Mouse (Mus musculus): ENCODE results near the gene E130114P18Rik.
A peak's percentile ranks its signal among the peaks of the same experiment; 100 is the strongest.

E130114P18Rik gene

DNA sequence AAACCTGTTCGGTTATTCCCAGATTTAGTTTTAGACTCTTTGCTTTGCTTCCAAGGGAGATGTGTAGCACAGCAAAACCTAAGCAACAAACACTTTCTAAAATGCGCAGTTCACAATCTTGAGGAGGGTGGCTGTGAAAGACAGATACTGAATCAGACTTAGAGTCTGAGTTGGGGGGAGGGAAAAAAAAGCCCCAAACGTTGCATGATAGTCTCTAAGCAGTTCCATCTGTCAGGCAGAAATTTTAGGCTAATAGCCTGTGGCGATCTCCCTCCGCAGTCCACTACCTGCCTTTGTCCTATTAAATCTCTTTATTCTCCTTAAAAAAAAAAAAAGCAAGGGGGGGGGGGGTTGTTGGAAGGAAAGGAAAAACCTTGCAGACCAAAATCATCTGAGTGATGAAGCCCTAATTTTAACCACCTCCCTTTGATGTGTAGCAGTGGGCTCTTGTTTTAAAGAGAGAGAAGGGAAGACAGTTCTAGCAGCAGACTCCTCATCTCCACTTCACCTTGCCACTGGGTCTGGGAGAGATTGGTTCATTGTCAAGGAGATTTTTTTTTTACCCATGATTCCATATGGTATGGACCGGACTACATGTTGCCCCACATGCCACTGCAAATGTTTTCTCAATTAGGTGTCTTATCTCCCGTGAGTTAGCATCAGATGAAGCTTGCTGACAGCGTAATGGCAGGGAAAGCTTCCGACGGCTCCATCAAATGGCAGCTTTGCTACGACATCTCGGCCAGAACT is 196.4 kb downstream of the E130114P18Rik start:
- no peak for DNase-seq (ENCODE audit: extremely low read depth, insufficient read length, low spot score)

DNA sequence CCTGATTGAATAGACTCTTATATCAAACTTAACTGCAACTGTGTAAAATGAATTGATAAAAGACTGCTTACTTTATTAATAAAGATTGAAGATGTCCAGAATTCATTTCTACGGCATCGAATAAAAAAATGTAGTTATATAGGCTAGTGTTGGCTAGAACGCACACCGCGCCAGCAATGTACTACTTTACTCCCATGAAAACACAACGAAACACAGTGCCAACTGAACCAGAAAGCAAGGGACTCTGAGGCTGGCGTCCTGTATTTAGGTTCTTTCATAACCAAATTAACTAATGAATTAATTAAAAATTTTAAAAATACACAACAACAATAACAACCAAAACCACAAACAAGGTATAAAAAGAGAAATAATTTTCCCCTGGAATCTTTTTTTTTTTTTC is 197.0 kb downstream of the E130114P18Rik start:
- no peak for DNase-seq (ENCODE audit: extremely low read depth, insufficient read length, low spot score)

DNA sequence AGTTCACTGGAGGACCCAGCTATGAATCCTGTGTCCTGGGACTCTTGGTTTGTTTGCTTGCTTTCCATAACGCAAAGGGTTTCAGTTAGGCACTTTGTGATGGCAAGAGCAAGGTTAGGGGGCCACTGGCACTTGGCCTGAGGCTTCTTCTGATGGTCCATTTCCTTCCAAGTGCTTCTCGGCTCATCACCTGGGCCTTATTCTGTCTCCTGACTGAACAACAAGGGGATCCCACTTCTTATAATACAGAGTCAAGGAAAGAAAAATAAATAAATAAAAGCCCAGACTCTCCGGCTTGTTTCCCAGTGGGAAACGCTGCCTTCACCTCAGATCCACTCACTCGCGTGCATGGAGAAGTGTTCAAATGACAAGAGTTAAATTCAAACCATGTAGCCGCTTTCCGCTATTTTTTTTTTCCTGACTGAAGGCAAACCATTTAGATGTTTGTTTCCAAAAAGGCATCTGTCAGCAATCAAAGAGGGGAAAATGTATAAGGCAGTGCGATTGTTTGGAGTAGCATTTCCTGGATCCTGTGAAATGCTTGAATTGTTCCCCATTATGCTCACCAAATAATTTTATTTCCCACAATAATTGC is 199.2 kb downstream of the E130114P18Rik start:
- no peak for DNase-seq (ENCODE audit: extremely low read depth, insufficient read length, low spot score)

DNA sequence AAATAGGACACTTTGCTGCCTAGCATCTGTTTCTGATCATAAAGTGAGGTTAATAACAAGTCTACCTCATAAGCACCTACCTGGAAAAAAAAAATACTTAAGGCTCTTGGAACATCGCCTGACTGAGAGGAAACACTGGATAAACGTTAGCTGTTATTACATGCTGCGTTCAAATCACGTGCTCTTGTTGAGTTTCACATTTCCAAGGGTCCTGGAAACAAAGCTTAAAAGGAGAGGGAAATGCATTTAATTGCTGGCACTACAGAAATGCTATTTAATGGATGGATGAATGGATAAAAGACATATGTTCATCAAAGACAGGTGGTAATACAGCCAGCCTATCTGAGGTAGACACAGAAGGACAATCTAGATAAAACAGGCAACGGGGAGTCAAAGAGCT is 200.4 kb downstream of the E130114P18Rik start:
- DNase-seq (ENCODE audit: extremely low read depth, insufficient read length, low spot score): no peak

DNA sequence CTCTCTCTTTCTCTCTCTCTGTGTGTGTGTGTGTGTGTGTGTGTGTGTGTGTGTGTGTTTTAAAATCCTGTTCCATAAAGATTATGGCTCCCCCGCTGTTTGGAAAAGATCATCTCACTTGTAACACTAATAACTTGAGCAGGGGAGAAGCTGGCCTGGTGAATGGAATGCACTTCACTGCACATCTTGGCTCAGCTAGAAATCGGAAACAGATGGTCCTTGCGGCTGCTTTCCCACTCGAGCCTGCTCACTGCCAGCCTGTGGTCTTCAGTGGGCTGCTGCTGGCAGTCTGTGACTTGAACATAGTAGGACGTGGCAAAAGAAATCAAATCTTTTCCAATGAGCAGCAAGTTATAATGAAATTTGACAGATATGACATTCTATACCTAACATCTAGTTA is 202.4 kb downstream of the E130114P18Rik start:
- DNase-seq (ENCODE audit: extremely low read depth, insufficient read length, low spot score): no peak

DNA sequence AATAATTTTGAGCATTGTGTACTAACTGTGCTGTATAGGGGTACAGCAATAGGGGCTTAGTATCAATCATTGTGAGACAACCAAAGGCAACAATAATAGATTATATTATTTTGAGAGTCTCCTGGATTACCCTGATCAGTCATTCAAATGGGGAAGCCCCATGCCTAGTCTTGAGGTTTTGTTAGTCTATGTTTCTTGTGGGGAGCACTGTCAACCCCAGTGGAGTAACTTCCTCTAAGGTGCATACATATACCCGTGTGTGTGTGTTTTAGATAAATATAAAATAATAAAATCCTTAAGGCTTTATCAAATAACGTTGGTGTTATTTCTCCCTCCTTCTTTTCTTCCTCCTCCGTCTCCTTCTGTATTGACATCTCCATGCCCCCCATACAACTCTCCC is 208.6 kb downstream of the E130114P18Rik start:
- no peak for DNase-seq (ENCODE audit: extremely low read depth, insufficient read length, low spot score)

DNA sequence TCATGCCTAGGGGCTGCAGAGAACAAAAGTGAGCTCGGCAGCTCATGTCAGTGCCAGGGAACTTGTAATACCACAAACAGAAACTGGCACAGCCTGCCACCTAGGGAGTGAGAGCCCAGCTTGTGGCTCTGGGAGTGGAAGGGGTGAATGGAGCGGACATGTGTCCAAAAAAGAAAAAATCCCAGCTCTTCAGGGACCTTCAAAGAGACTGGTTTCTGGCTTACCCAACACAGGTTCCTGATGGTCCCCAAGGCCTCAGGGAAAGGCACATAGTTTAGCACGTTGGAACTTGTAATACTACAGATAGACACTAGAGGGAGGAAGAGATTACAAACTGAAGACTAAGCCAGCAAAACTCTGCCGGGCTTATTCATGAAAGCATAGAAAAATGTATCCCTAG is 213.2 kb downstream of the E130114P18Rik start:
- peak; percentile 36 for DNase-seq (ENCODE audit: extremely low read depth, insufficient read length, low spot score)

DNA sequence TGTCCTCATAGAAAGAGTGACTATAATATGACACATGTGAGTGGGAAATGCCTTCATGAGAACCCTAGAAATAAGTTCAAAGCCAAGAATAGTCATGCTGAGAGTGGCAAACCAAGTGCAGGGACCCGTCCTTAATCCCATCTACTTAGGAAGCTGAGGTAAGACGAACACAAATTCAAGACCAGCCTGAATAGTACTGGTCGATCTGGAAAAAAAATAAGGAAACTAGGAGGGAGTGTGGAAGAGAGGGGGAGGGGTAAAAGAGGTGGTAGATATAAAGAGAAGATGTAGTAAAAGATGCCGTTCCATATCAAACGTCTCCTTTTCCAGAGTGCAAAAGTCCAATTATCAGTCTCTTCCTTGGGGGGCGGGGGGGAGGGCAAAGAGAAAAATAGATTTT is 213.7 kb downstream of the E130114P18Rik start:
- no peak for DNase-seq (ENCODE audit: extremely low read depth, insufficient read length, low spot score)

DNA sequence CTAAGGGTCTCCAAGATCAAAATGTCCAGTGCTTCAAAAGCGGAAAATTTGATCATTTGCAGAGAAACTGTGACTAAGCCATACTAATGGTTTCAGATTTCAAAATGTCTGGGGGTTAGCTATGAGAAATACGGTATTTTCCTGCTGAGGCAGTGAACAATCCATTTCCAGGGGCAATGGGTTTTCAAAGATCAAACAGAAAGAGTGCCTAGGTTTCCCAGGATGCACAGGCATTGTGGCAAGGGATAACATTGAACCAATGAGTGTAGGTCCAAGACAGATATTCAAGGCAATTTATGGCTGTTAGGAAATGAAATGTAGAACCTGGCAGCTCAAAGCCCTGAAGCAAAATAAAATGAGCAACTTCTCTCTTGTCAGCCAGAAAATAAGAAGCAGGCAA is 220.3 kb downstream of the E130114P18Rik start:
- no peak for DNase-seq (ENCODE audit: extremely low read depth, insufficient read length, low spot score)

DNA sequence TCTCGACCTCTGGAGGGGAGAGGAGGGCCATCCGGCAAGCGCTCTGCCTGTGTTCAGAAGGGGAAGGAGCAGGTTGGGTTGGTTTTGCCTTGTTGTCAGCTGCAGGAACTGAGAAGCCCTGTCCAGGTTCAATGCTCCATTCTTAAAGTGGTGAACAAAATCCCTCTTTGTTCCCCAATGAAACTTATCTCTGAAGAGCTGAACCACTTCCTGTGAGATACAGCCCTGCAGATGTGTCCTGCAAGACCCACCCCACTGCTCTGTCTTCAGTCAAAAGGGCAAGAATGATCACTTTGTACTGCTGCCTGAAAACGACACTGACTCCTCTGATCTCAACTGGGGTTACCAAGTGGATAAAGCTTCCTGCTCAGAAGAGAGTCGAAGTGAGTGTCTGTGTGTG is 233.9 kb downstream of the E130114P18Rik start:
- DNase-seq (ENCODE audit: extremely low read depth, insufficient read length, low spot score): no peak

DNA sequence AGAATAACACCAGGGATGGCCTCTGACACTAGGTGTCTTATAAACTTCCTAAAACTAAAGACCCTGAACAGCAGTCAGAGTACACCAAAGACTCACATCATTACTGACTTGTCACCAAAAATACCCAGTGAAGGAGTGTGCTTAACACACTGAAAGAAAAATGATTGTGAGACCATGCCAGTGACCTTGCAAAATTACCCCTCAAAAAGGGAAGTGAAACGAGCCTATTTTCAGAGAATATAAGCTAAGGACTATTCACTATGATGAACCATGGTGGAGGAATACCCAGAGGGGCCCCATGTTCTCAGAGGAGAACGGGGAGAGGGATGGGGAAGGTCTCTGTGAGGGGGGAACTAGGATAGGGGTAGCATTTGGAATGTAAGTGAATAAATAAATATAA is 245.8 kb downstream of the E130114P18Rik start:
- DNase-seq (ENCODE audit: extremely low read depth, insufficient read length, low spot score): no peak

DNA sequence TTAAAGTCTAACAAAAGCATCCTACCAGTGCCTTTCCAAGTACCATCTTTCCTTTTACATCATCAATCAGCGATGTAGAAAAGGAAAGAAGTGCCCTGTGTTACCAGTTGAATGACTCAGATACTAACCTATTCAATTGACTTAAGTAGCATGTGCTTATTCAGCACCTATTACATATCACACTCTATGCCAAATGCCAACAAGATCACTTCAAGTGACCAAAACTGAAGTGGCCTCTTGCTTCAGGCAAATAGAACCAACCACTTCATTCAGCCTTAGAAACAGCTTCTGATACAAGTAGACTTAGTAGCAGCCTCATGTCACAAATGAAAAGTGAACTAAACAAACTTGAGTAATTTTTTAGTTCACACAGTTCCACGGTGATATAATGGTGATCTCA is 249.4 kb downstream of the E130114P18Rik start:
- DNase-seq (ENCODE audit: extremely low read depth, insufficient read length, low spot score): no peak
